Mouse (Mus musculus) liver, postnatal 0 days (tissue): ENCODE measurements around the gene Mycbp2.

Source experiments
- CTCF ChIP-seq: sonication (generic); IDR thresholded peaks from 2 replicates; pipeline ENCODE4 v1.5.1; 2016; ENCODE audit warnings: antibody characterized with exemption, low read depth
- EP300 ChIP-seq: IDR thresholded peaks from 2 replicates; pipeline ENCODE4 v1.6.1; 2016; ENCODE audit warnings: antibody characterized with exemption, low read depth, mild to moderate bottlenecking

DNA sequence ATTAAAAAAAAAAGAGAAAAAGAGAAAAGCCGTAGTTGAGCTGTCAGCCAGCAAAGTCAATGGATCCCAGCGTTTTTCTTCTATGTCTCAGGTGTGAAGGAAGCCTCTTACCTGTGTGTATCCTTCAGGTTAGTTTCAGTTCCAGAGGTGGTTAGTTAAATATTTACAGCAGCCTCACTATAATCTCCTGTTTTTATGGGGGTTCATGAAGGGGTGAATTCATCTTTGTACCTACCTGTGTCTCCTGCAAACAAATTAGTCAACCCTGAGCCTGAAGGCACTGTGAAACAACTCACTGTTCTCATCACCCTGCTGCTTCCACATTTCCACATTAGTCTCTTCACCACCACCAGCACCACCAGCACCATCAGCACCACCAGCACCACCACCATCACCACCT, 240.3 kb downstream of the Mycbp2 start:
- no peak for TF ChIP-seq CTCF
- no peak for TF ChIP-seq EP300
